Comparison of ENCODE assay signal across 9 mouse cellular contexts in genomic region chr11:117113377-117113776, GRCm38 (mm10). TPM values are rescaled to one million over a fixed set of nuclear protein-coding genes. Genes with fewer than 3 reads are reported as not detected.
DNase-seq lines count a peak whose midpoint lies in the region; ATAC-seq and TF ChIP-seq lines count a peak whose summit lies in the region.
"Had no signal": no experiment of that assay in that cellular context is flagged by ENCODE, and none has a peak within 500 bp of the region (broad histone marks: within the 10 kb centered on the region; RNA-seq: fewer than 3 reads in every experiment).

No protein-coding gene starts in this region.

- 91% methylated on average over 5 of the region's 5 CpGs for WGBS in kidney, adult 2 months
- WGBS in liver, embryonic 14.5 days (ENCODE audit: insufficient replicate concordance), result 77% methylated on average over 5 of the region's 5 CpGs

- H3K27ac ChIP-seq in kidney, adult 2 months (ENCODE audit: insufficient read depth, low read depth, low read length), result no peak overlapping the region
- H3K27ac ChIP-seq in liver, embryonic 14.5 days, result peak overlapping the region; percentile 99

- no peaks in the 10 kb centered on the region for H3K9me3 ChIP-seq in E14TG2a.4 (ENCODE audit: low read length)
- H3K9me3 ChIP-seq in liver, embryonic 14.5 days (ENCODE audit: control insufficient read depth, low read length), result no peaks in the 10 kb centered on the region
- H3K9me3 ChIP-seq: midbrain, embryonic 12.5 days had no signal

- H3K4me3 ChIP-seq in kidney, adult 2 months (ENCODE audit: insufficient read depth, low read depth, low read length), result no peak overlapping the region
- H3K4me3 ChIP-seq in E14TG2a.4 (replicated peaks; ENCODE audit: low read length), result peak overlapping the region; percentile 95
- H3K4me3 ChIP-seq in liver, embryonic 14.5 days (ENCODE audit: insufficient read depth in 1 of 2, low read depth in 2 of 2, low read length in 2 of 2), result no peak overlapping the region

- peak; percentile 31 for TF ChIP-seq CTCF in kidney, adult 2 months (conservative IDR thresholded peaks at IDR 0.05; ENCODE audit: insufficient read depth, insufficient read length, low read depth, low read length)
- peak; percentile 86 for TF ChIP-seq CTCF in E14TG2a.4 (conservative IDR thresholded peaks at IDR 0.05; ENCODE audit: low read length)
- TF ChIP-seq CTCF in liver, embryonic 14.5 days (IDR thresholded peaks at IDR 0.05; ENCODE audit: low read depth), result peak; percentile 77

- intact Hi-C loops in left cerebral cortex, postnatal 4 days (cut with DNase I), result no loop called here

- no peak for DNase-seq in kidney, adult 2 months
- no peak for DNase-seq in kidney, postnatal 14 days
- DNase-seq in adipocyte (ENCODE audit: low spot score), result peak; percentile 47
- no peak for DNase-seq in liver, embryonic 14.5 days (ENCODE audit: low read depth in 3 of 3, low spot score in 3 of 3)
- no peak for DNase-seq in right cerebral cortex, postnatal 4 days
- no peak for DNase-seq in left cerebral cortex, postnatal 4 days
- DNase-seq in layer of hippocampus, adult 18-20 months (ENCODE audit: low spot score in 2 of 2), result no peak

- H3K27me3 ChIP-seq in kidney, adult 2 months (replicated peaks; ENCODE audit: control insufficient read depth, insufficient read depth, low read length), result no peaks in the 10 kb centered on the region
- H3K27me3 ChIP-seq in E14TG2a.4 (ENCODE audit: insufficient read depth, low read length), result no peaks in the 10 kb centered on the region
- no peaks in the 10 kb centered on the region for H3K27me3 ChIP-seq in liver, embryonic 14.5 days (ENCODE audit: control insufficient read depth, insufficient read depth, low read length)
- H3K27me3 ChIP-seq: midbrain, embryonic 12.5 days had no signal

- ATAC-seq in liver, embryonic 14.5 days (ENCODE audit: insufficient read depth), result no peak

- TF ChIP-seq EP300 in liver, embryonic 14.5 days (IDR thresholded peaks at IDR 0.05; ENCODE audit: low read depth), result no peak

- H3K36me3 ChIP-seq in kidney, adult 2 months (ENCODE audit: control insufficient read depth, insufficient read depth, low read length), result no peaks in the 10 kb centered on the region
- peaks cover 17% of the 10 kb centered on the region for H3K36me3 ChIP-seq in E14TG2a.4 (ENCODE audit: insufficient read depth, low read length)
- peaks cover 10% of the 10 kb centered on the region for H3K36me3 ChIP-seq in liver, embryonic 14.5 days (replicated peaks; ENCODE audit: control insufficient read depth, insufficient read depth, low read depth)

- H3K9ac ChIP-seq in liver, embryonic 14.5 days (replicated peaks), result no peak overlapping the region

- TF ChIP-seq POLR2A in kidney, adult 2 months (IDR thresholded peaks at IDR 0.05; ENCODE audit: low read depth, low read length), result no peak

- peak overlapping the region; percentile 76 for H3K4me2 ChIP-seq in liver, embryonic 14.5 days (ENCODE audit: low read depth)

- peaks cover 11% of the 10 kb centered on the region for H3K4me1 ChIP-seq in kidney, adult 2 months (ENCODE audit: control insufficient read depth, insufficient read depth, low read length)
- H3K4me1 ChIP-seq in E14TG2a.4 (replicated peaks; ENCODE audit: low read depth, low read length), result peaks cover 81% of the 10 kb centered on the region
- peaks cover 34 to 49% of the 10 kb centered on the region in 2 experiments for H3K4me1 ChIP-seq in liver, embryonic 14.5 days (replicated peaks; ENCODE audit: control insufficient read depth in 2 of 2, insufficient read depth in 2 of 2, low read length in 1 of 2)

RNA-seq across cellular contexts. Expression of gene Sec14l1, which starts 1.6 kb away (rescaled TPM):
- 49.1 and 52.2 TPM in 2 replicates for polyA plus RNA-seq in kidney, adult 2 months (2012; rRNA removed)
- 12.3 and 13.0 TPM in 2 replicates for polyA plus RNA-seq in liver, embryonic 14.5 days (2012; rRNA removed)
- 10.5 and 12.8 TPM in 2 replicates for polyA plus RNA-seq in liver, embryonic 14.5 days (2014; fragmentation: Nextera tagmentation; extraction: Ambion mirVana)
- total RNA-seq in left cerebral cortex, postnatal 4 days (2021), result 100 to 1,000 TPM; 127 to 130 TPM
- 100 to 1,000 TPM; 235 to 245 TPM for total RNA-seq in layer of hippocampus, adult 18-20 months (2021)

Comparison
In these comparisons a context has a peak if more than half of its experiments do, and no peak if none do; other contexts are left out.
1. CTCF ChIP-seq: peak in every context shown above with its lines; median percentile 86 in E14TG2a.4; 77 in liver, embryonic 14.5 days; 31 in kidney, adult 2 months.